ENCODE assay signal across 27 mouse cellular contexts in genomic region chr4:72534563-72534962, GRCm38 (mm10).
A peak's percentile ranks its signal among the peaks of the same experiment; 100 is the strongest.
DNase-seq lines count a peak whose midpoint lies in the region; ATAC-seq and TF ChIP-seq lines count a peak whose summit lies in the region.
"Had no signal": no experiment of that assay in that cellular context is flagged by ENCODE, and none has a peak within 500 bp of the region (broad histone marks: within the 10 kb centered on the region; RNA-seq: fewer than 3 reads in every experiment).

No protein-coding gene starts in this region.

- no peak overlapping the region for H3K9ac ChIP-seq in embryonic facial prominence, embryonic 14.5 days (ENCODE audit: low read depth, low read length)
- H3K9ac ChIP-seq in midbrain, postnatal 0 days (replicated peaks; ENCODE audit: low read length, poor library complexity, severe bottlenecking): no peak overlapping the region
- no peak overlapping the region for H3K9ac ChIP-seq in midbrain, embryonic 11.5 days (ENCODE audit: low read length)
- H3K9ac ChIP-seq: heart, embryonic 13.5 days; limb, embryonic 13.5 days; liver, embryonic 14.5 days; neural tube, embryonic 15.5 days; stomach, embryonic 15.5 days had no signal

- peak; percentile 12 for DNase-seq in embryonic facial prominence, embryonic 14.5 days (ENCODE audit: low spot score)
- DNase-seq in embryonic facial prominence, embryonic 10.5 days (ENCODE audit: low spot score): no peak
- peak; percentile 5 for DNase-seq in kidney, postnatal 10 days
- no peak for DNase-seq in kidney, adult 18-20 months
- peak; percentile 17 for DNase-seq in midbrain, postnatal 0 days (ENCODE audit: low spot score)
- no peak for DNase-seq in midbrain, embryonic 11.5 days (ENCODE audit: low spot score, missing footprints)
- DNase-seq in neural tube, embryonic 10.5 days (ENCODE audit: extremely low spot score, low spot score): no peak
- DNase-seq in thymus, adult 2 months: no peak
- DNase-seq: cerebellum, adult 11-12 months; cerebellum, postnatal 14 days; embryo, embryonic 11 days; gastrocnemius, adult 2 months; heart, postnatal 36 days; midbrain, embryonic 14.5 days; right cerebral cortex, postnatal 14 days; thymus, adult 18-20 months had no signal

- H3K4me2 ChIP-seq in embryonic facial prominence, embryonic 14.5 days (ENCODE audit: low read depth, low read length): no peak overlapping the region
- no peak overlapping the region for H3K4me2 ChIP-seq in midbrain, postnatal 0 days (ENCODE audit: low read depth, low read length, poor library complexity, severe bottlenecking)
- H3K4me2 ChIP-seq in midbrain, embryonic 11.5 days: no peak overlapping the region
- H3K4me2 ChIP-seq: heart, embryonic 13.5 days; limb, embryonic 13.5 days; neural tube, embryonic 15.5 days; stomach, embryonic 15.5 days had no signal

- 47% methylated on average over 1 of the region's 1 CpGs for WGBS in embryonic facial prominence, embryonic 14.5 days
- 87% methylated on average over 1 of the region's 1 CpGs for WGBS in embryonic facial prominence, embryonic 10.5 days
- 44% methylated on average over 1 of the region's 1 CpGs for WGBS in midbrain, postnatal 0 days
- 73% methylated on average over 1 of the region's 1 CpGs for WGBS in midbrain, embryonic 11.5 days
- 13% methylated on average over 1 of the region's 1 CpGs for WGBS in thymus, adult 2 months

- H3K36me3 ChIP-seq in embryonic facial prominence, embryonic 14.5 days (ENCODE audit: control insufficient read depth, insufficient read depth, low read length): no peaks in the 10 kb centered on the region
- no peaks in the 10 kb centered on the region for H3K36me3 ChIP-seq in embryonic facial prominence, embryonic 10.5 days (replicated peaks)
- H3K36me3 ChIP-seq in midbrain, postnatal 0 days (ENCODE audit: insufficient read depth, low read length): no peaks in the 10 kb centered on the region
- no peaks in the 10 kb centered on the region for H3K36me3 ChIP-seq in midbrain, embryonic 11.5 days (ENCODE audit: control insufficient read depth, insufficient read depth, low read length)
- no peaks in the 10 kb centered on the region for H3K36me3 ChIP-seq in thymus, adult 2 months (ENCODE audit: control insufficient read depth, insufficient read depth, low read length)
- H3K36me3 ChIP-seq: forebrain, embryonic 10.5 days; heart, embryonic 13.5 days; limb, embryonic 13.5 days; neural tube, embryonic 15.5 days; stomach, embryonic 15.5 days had no signal

- no peaks in the 10 kb centered on the region for H3K9me3 ChIP-seq in embryonic facial prominence, embryonic 14.5 days (ENCODE audit: control insufficient read depth, low read length)
- H3K9me3 ChIP-seq in embryonic facial prominence, embryonic 10.5 days: no peaks in the 10 kb centered on the region
- H3K9me3 ChIP-seq in midbrain, postnatal 0 days (ENCODE audit: low read length): no peaks in the 10 kb centered on the region
- H3K9me3 ChIP-seq in midbrain, embryonic 11.5 days (ENCODE audit: control insufficient read depth, low read length): no peaks in the 10 kb centered on the region
- H3K9me3 ChIP-seq: forebrain, embryonic 10.5 days; heart, embryonic 13.5 days; limb, embryonic 13.5 days; neural tube, embryonic 15.5 days; stomach, embryonic 15.5 days had no signal

- no peak for TF ChIP-seq CTCF in midbrain, postnatal 0 days (IDR thresholded peaks at IDR 0.05)
- TF ChIP-seq CTCF in thymus, adult 2 months (IDR thresholded peaks at IDR 0.05; ENCODE audit: borderline replicate concordance, control insufficient read depth, extremely low read depth, insufficient read depth, low read length, poor library complexity): no peak

- no peaks in the 10 kb centered on the region for H3K4me1 ChIP-seq in embryonic facial prominence, embryonic 14.5 days (ENCODE audit: control insufficient read depth, insufficient read depth, low read length)
- H3K4me1 ChIP-seq in embryonic facial prominence, embryonic 10.5 days: no peaks in the 10 kb centered on the region
- no peaks in the 10 kb centered on the region for H3K4me1 ChIP-seq in midbrain, postnatal 0 days (ENCODE audit: insufficient read depth, low read length)
- no peaks in the 10 kb centered on the region for H3K4me1 ChIP-seq in midbrain, embryonic 11.5 days (ENCODE audit: control insufficient read depth, insufficient read depth, low read length)
- H3K4me1 ChIP-seq in thymus, adult 2 months (replicated peaks; ENCODE audit: control insufficient read depth, insufficient read depth, low read length): no peaks in the 10 kb centered on the region
- H3K4me1 ChIP-seq: forebrain, embryonic 10.5 days; heart, embryonic 13.5 days; limb, embryonic 13.5 days; neural tube, embryonic 15.5 days; stomach, embryonic 15.5 days had no signal

- no peak overlapping the region for H3K4me3 ChIP-seq in embryonic facial prominence, embryonic 14.5 days (ENCODE audit: low read depth, low read length)
- H3K4me3 ChIP-seq in embryonic facial prominence, embryonic 10.5 days: no peak overlapping the region
- H3K4me3 ChIP-seq in midbrain, postnatal 0 days (ENCODE audit: low read depth, low read length): no peak overlapping the region
- no peak overlapping the region for H3K4me3 ChIP-seq in midbrain, embryonic 11.5 days (ENCODE audit: low read depth, low read length)
- no peak overlapping the region for H3K4me3 ChIP-seq in thymus, adult 2 months (ENCODE audit: control insufficient read depth, insufficient read depth, low read length)
- H3K4me3 ChIP-seq: forebrain, embryonic 10.5 days; gastrocnemius, adult 2 months; heart, embryonic 13.5 days; limb, embryonic 13.5 days; myocyte; neural tube, embryonic 15.5 days; stomach, embryonic 15.5 days had no signal

- H3K27ac ChIP-seq in embryonic facial prominence, embryonic 14.5 days (replicated peaks; ENCODE audit: low read depth, low read length): no peak overlapping the region
- no peak overlapping the region for H3K27ac ChIP-seq in embryonic facial prominence, embryonic 10.5 days (replicated peaks)
- H3K27ac ChIP-seq in midbrain, postnatal 0 days (ENCODE audit: low read depth, low read length): no peak overlapping the region
- H3K27ac ChIP-seq in midbrain, embryonic 11.5 days (ENCODE audit: low read depth, low read length): no peak overlapping the region
- no peak overlapping the region for H3K27ac ChIP-seq in thymus, adult 2 months (ENCODE audit: control insufficient read depth, insufficient read depth, low read length)
- H3K27ac ChIP-seq: forebrain, embryonic 10.5 days; gastrocnemius, adult 2 months; heart, embryonic 13.5 days; limb, embryonic 13.5 days; liver, embryonic 14.5 days; macrophage; neural tube, embryonic 15.5 days; stomach, embryonic 15.5 days had no signal

- no peak for ATAC-seq in embryonic facial prominence, embryonic 14.5 days (ENCODE audit: low read depth)
- ATAC-seq in midbrain, postnatal 0 days (ENCODE audit: low FRiP score): no peak
- ATAC-seq in midbrain, embryonic 11.5 days (ENCODE audit: low FRiP score): no peak
- ATAC-seq: hindbrain, embryonic 16.5 days; intestine, postnatal 0 days had no signal

- no peaks in the 10 kb centered on the region for H3K27me3 ChIP-seq in embryonic facial prominence, embryonic 14.5 days (replicated peaks; ENCODE audit: control insufficient read depth, insufficient read depth, low read length)
- H3K27me3 ChIP-seq in embryonic facial prominence, embryonic 10.5 days (replicated peaks; ENCODE audit: low read depth, poor library complexity, severe bottlenecking): no peaks in the 10 kb centered on the region
- no peaks in the 10 kb centered on the region for H3K27me3 ChIP-seq in midbrain, postnatal 0 days (ENCODE audit: insufficient read depth, low read length)
- H3K27me3 ChIP-seq in midbrain, embryonic 11.5 days (ENCODE audit: control insufficient read depth, insufficient read depth, low read length): no peaks in the 10 kb centered on the region
- H3K27me3 ChIP-seq in thymus, adult 2 months (ENCODE audit: control insufficient read depth, insufficient read depth, low read length): no peaks in the 10 kb centered on the region
- H3K27me3 ChIP-seq: CH12.LX; heart, embryonic 13.5 days; limb, embryonic 13.5 days; neural tube, embryonic 15.5 days; stomach, embryonic 15.5 days had no signal

- TF ChIP-seq POLR2A in thymus, adult 2 months (IDR thresholded peaks at IDR 0.05; ENCODE audit: control insufficient read depth, extremely low read depth, insufficient read depth, low read length, poor library complexity): no peak

Comparison
In these comparisons a context has a peak if more than half of its experiments do, and no peak if none do; other contexts are left out.
1. DNase-seq: peak in embryonic facial prominence, embryonic 14.5 days (single experiment), kidney, postnatal 10 days (single experiment) and midbrain, postnatal 0 days (single experiment); none in embryonic facial prominence, embryonic 10.5 days (single experiment), kidney, adult 18-20 months (single experiment), midbrain, embryonic 11.5 days (single experiment), neural tube, embryonic 10.5 days (single experiment) and thymus, adult 2 months (single experiment).